Mouse (Mus musculus) layer of hippocampus, adult 11-12 months (tissue): ENCODE data around the gene Krt27.

Experiments
- DNase-seq: peaks from one replicate; pipeline ENCODE4 v3.0.0; 2022; ENCODE audit warnings: low spot score

The Krt27 gene

GRCm38 (mm10) chr11:99351004-99351403, at the start of gene Krt27:
Krt27 (minus strand) TSS chr11:99351104.
- no peak for DNase-seq

- no peak for DNase-seq
Measured at GRCm38 (mm10) chr11:99399956-99400549, 49.1 kb upstream of the Krt27 start.

GRCm38 (mm10) chr11:99398832-99399231, 47.9 kb upstream of the Krt27 start:
- no peak for DNase-seq

- no peak for DNase-seq
Measured at GRCm38 (mm10) chr11:99398084-99398483, 47.2 kb upstream of the Krt27 start.

GRCm38 (mm10) chr11:99396661-99397060, 45.8 kb upstream of the Krt27 start:
- no peak for DNase-seq

- no peak for DNase-seq
Measured at GRCm38 (mm10) chr11:99396034-99396433, 45.1 kb upstream of the Krt27 start.

- DNase-seq: peak; percentile 17
Measured at GRCm38 (mm10) chr11:99392492-99392891, 41.6 kb upstream of the Krt27 start.

- no peak for DNase-seq
Measured at GRCm38 (mm10) chr11:99391375-99391774, 40.5 kb upstream of the Krt27 start.

GRCm38 (mm10) chr11:99390866-99391265, 40.0 kb upstream of the Krt27 start:
- DNase-seq: no peak

DNA sequence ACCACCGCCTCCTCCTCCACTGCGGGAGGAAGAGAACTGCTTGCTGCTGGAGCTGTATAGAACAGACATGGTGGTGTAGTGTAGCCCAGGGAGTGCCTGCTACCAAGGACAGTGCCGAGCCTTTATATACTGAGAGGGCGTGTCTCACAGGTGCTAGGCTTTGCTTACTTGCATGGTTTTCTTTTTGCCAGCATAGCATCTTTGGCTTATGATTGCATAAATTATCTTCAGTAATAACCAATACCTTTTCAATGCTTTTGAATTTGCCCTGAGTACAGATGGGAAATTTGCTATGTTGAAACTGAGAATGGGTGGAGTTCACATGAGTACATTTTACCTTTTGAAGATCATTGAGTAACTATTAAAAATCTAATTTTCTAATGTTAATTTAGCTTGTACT, 38.4 kb upstream of the Krt27 start, which contains the start of gene Krt10:
Gene Krt10 (minus strand): TSS at position 101 of the 400 bp plus-strand sequence.
- DNase-seq: no peak

- no peak for DNase-seq
Measured at GRCm38 (mm10) chr11:99388661-99389060, 37.8 kb upstream of the Krt27 start.

- peak; percentile 87 for DNase-seq
Measured at GRCm38 (mm10) chr11:99385813-99386721, 35.2 kb upstream of the Krt27 start.

DNA sequence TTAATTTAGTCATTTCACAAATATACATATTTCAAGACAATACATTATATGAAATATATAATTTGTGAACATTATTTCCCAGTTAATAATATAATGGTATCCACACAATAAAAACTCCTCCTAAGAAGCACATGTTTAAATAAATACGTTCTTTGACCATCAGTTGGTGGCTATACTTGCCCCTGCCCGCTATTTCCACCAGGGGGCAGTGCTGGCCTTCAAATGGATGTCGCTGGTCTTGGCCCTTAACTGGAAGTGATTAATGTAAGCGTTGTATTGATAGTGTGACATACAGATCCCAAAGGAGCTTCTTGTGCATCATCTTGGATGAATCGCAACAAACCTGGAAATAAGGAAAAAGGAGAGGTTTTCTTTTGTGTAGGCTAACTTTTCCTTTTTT, 28.7 kb upstream of the Krt27 start:
- peak; percentile 76 for DNase-seq

DNA sequence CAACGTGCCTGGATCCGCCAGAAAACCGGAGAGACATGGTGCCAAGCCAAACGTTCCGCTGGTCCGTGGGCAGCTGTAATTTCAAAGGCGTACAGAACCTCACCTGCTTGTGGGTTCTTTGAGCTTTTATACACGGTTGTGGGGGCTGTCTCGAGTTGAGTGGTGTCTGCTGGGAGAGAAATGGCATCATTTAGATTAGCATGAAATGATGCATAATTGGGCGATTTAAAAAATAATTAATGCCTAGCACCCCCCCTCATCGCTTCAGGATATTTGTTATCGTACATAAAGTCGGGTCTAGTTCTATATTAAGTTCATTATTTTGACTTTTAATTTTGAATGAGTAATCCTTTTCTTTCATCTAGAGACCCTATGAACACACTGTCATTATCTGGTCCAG, 23.9 kb upstream of the Krt27 start, which contains the start of gene Krt28:
Gene Krt28 (minus strand): TSS at position 101 of the 400 bp plus-strand sequence.
- no peak for DNase-seq

DNA sequence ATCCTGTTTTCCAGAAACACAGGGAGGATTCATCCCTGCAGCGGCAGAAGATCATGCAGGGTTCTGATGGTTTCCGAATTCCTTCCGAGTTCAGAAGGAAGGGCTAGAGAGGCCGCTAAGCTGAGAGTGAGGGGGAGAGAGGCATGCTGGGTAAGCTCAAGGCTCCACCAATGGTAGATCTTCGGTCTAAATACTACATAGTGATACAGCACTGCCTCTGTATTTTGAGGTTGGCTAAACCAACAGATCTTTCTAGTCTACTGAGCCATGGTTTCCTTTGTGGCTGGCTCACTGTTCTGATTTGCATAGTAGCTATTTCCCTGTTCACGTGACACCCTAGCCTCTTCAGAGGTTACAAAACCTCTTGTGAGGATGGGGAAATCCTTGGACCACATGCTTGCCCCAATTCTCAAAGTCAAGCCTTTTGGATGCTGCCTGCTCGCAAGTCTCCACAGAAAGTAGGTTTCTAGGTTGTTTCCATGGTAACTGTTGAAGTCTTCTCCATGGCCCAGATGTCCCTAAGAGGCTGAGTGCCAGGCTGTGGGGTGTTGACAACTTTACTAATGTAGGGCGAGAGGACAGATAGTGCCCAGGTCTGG, 19.0 kb upstream of the Krt27 start:
- peak; percentile 33 for DNase-seq

GRCm38 (mm10) chr11:99369229-99369628, 18.3 kb upstream of the Krt27 start:
- no peak for DNase-seq

GRCm38 (mm10) chr11:99366791-99367190, 15.9 kb upstream of the Krt27 start:
- no peak for DNase-seq

GRCm38 (mm10) chr11:99364412-99364811, 13.5 kb upstream of the Krt27 start:
- peak; percentile 58 for DNase-seq

DNA sequence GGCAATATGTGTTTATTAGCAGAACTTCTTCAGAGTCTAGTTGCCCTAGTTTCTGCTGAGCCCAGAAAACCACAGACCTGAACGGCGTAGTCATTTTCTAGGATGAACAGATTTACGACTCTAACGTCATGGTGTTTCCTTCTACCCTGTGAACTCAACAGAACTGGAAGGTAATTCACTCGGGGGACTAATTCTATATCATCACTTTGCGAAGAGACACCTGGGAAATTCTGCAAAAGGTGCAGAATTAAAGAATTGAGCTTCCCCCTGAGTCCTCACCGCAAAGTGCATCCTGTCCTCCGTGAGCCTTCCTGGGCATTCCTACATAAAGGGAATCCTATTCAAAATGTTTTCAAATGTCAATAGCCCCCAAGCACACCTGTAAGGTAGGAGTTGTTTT, 10.5 kb upstream of the Krt27 start:
- DNase-seq: no peak

- no peak for DNase-seq
Measured at GRCm38 (mm10) chr11:99339299-99339847, 11.5 kb downstream of the Krt27 start.

DNA sequence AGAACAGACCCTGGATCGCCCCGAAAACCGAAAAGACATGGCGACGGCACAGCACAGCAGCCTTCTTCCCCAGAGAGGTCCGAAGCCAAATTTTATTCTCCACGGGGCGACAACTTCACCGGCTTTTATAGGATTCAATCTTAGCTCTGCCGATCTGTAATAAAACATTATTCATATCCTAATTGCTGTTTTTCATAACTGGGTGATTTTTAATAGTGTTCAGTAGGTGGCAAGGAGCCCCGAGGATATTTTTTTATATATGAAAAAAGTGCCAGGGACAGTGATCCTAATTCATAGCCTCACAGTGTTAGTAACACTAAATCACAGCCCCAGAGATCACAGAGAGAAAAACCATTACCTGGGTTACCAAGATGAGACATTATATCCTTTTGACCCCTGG, 13.0 kb downstream of the Krt27 start, which contains the start of gene Krt26:
Gene Krt26 (minus strand): TSS at position 101 of the 400 bp plus-strand sequence.
- no peak for DNase-seq

GRCm38 (mm10) chr11:99333426-99333825, 17.5 kb downstream of the Krt27 start:
- DNase-seq: peak; percentile 76
